Mouse (Mus musculus) bone marrow, adult 2 months (tissue): ENCODE data around the gene Atp1b2.

ENCODE experiments used
- CTCF ChIP-seq: fragments of 200-500 bp; IDR thresholded peaks from 2 replicates; pipeline ENCODE4 v1.5.1; 2011; ENCODE audit warnings: low read length, control low read depth; ENCODE audit not compliant: control insufficient read depth, insufficient read depth
- POLR2A ChIP-seq: fragments of 200-500 bp; IDR thresholded peaks from 2 replicates; pipeline ENCODE4 v1.6.1; 2011; ENCODE audit warnings: low read depth, mild to moderate bottlenecking, control low read depth, low read length, borderline replicate concordance; ENCODE audit not compliant: control insufficient read depth

GRCm38 (mm10) chr11:69592799-69593198, 12.9 kb downstream of the Atp1b2 start:
- TF ChIP-seq CTCF = no peak
- TF ChIP-seq POLR2A = no peak
